Mouse (Mus musculus): ENCODE measurements at regions not wholly inside any gene's neighbourhood (a gene's known extent, or its start where the extent isn't known, plus 50 kb on each side); places are given as distances from the start of the nearest gene placed in this dataset.

DNA sequence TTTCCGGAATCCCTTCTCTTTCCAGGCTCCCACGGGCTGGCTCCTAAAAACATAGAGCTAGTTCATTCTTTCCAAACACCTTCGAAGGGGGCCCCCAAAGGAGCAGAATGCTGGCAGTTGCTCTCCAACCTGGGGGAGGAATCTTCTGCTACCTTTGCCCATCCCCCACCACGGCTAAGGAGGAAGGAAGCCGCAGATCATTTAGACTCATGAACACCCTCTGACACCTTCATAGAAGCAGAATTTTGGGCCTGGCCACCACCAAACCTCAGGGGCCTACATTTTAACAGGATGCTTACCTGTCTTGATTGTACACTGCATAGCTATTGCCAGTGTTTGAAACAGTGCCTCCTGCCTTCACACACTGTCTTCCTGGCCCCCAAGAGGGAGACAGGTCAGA, 369.3 kb upstream of the Jarid2 start:
- no peak for DNase-seq

DNA sequence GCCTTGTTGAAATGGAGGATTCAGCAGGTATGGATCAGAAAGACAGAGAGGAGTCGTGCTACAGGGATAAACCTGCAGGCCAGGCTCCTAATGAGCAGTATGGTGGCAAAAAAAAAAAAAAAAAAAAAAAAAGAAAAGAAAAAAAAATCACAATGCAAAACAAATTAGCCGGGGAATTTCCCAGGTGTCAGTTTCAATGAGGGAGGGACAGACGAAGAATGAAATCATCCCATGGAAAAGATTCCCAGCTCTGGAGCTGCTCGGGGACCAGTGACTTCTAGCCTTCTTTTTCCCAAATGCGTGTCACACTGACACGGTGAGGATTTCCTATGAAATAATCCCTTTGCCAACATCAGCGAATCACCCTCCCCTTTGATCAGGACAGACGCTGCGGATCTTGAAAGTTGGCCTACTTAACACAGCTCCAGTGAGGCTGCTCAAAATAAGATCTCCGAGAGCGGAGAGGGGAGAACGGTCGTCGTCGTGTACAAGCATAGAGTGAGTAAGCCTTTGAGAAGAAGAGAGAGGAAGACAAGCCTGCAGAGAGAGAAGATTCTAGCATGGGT, 368.5 kb upstream of the Jarid2 start:
- no peak for DNase-seq

DNA sequence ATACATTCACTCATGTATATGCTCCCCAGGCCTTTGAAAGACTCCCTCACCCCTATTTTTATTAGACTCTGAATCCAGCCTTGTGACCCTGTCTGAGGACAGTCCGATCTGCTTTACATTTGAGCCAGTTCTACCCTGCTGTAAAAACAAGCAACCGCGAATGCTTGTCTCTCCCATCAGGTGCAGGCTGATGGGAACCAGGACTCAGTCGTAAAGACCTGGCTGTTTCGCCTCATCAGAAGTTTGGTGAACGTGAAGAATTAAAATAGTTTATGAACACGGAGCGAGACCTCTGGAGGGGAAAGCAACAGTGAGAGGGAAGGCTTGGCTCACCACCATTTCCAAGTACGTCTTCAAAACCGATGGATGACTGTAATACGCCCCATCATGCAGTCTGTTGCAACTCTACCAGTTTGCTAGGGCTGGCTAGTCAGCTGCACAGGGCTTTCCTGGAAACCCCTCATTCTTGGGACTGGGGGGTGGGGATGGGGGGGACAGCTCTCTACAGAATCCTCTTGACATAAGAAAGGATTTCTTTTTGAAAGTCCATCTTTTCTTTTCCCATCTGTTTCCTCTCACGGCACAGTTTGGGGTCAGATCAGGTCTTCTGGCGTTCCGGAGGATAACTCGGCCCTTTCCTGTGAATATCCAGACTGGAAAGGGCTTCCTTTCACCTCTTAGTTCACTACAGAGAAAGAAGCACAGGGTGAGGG, 366.8 kb upstream of the Jarid2 start:
- no peak for DNase-seq

DNA sequence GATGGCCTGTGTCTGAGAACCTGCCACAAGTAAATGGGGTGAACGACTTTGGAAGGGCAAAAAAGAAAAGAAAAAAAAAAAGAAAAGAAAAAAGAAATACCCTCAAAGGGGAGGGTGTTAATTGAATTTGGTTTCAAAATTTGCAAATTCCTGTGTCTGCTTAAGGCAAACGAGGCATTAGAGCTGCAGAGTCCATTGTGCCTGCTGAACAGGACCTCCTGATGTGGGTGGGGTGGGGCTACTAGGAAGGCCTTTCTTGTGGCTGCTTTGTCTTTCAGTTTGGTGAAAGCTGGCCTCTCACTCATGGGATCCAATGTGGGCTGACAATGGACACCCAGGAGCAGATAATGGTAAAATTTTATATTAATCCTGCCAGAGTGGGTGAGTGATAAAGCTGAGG, 366.3 kb upstream of the Jarid2 start:
- DNase-seq: no peak

DNA sequence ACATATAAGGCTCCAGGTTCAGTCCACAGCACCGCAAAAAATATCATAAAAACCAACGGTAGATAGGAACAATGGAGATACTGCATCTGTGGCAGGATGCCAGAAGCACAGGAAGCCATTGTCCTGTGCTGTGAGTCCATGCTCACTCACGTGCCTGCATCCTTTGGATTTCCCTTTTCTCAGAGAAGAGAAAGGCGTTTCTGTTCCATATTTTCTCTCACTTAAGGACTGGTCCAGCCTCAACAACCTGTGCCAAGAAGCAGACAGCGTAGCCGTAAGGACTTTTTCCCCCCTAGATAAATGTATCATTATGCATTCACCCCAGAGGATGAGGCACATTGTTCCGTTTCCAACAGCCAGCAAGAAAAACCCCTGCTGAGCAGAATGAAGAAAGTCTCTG, 360.0 kb upstream of the Jarid2 start:
- no peak for DNase-seq

DNA sequence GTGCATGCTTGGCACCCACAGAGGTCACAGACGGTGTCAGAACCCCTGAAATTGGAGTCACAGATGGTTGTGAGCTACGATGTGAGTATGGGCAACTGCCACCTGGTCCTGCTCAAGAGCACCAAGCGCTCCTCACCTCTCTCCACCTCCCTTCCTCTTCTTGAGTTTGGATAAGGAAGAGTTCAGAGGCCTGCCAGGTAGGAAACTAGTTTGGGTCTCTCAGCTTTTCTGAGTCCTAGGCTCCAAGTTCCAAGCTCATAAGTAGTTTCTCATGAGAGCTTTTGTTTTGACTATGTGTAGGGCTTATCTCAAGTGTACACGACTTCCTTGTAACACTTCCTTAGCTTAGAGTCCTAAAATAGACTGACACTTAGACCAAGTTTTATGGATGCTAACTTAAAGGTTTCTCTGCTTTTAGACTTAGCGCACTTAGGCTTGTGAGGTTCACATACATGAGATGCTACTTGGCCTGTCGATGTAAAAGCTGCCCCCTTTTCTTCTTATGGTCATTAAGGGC, 356.9 kb upstream of the Jarid2 start:
- DNase-seq: peak in 1 of 2 experiments; percentile 12

DNA sequence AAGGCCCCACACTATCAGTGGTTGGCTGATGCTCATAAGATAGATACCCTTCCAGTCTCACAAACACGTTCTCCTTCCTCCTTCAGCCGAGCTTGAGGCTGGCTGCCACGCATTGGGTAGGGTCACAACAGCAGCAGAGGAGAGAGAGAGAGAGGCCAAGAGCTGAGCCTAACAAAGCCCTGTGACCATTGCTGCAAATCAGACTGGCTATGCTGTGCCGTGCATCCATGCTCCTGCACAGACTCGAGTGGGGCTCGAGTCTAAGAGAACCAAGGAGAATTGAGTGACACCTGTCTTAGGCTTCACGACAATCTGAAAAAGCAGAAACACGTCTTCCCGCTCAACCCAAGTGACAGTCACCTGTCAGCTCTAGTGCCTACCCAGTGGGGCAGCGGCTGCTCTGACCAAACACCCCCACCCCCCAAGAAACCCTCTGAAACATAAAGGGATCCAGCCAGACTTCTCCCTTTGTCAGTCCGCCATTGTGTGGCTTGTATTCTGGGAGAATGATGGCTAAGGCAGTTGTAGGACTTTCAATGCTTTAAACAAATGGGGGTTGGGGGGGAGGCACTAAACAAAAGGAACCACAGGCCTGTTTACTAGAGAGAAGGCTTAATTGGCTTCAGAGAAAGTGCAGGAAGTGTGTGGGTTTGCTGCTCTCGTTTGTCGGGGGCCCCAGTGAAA, 353.7 kb upstream of the Jarid2 start:
- DNase-seq: no peak

DNA sequence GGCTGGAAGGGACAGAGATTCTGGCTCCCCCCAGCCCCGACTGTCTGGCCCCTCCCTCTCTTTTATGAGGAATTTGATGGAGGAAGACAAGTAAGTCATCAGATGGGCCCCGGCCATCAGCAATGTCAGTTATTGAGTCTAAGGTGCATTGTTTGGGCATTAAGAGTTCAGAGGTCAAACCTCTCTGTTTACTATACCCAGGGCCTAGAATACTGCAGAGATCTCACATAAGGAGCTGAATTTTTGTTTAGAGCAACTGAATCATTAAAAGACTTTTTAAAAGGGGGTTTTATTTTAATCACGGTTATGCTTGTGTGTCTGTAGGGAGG, 353.1 kb upstream of the Jarid2 start:
- DNase-seq: no peak

DNA sequence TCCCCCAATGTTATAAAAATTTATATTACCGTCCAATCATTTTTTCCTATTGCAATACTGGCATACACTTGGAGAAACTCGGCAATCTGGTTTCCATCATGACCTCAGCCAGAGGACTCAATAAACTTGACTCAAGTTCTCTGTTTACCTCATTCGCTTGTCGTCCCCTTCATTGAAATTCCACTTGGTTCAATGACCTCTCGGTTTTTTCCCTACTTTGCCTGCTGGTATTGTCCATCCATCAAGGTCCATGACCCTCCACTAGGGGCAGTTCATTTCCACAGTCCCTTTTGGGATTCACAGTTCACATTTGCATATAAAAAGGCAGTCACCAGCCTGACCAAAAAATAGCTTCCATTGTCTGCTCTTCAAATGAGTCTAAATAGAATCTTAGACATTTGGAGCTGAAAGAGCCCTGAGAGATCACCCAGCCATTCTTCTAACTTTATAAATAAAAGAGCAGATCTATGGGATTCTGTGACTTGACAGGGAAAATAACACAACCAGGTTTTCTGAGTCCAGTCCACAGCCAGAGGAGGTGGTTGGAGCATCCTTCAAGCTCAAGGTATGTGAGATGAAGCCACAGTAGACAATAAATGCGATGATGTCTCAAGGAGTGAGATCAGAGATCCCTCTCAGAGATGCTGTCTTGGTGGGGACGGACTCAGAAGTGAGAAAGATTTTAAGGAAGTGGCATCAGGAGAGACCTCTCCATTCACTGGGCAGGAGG, 347.4 kb upstream of the Jarid2 start:
- DNase-seq: peak; percentile 11 to 46

DNA sequence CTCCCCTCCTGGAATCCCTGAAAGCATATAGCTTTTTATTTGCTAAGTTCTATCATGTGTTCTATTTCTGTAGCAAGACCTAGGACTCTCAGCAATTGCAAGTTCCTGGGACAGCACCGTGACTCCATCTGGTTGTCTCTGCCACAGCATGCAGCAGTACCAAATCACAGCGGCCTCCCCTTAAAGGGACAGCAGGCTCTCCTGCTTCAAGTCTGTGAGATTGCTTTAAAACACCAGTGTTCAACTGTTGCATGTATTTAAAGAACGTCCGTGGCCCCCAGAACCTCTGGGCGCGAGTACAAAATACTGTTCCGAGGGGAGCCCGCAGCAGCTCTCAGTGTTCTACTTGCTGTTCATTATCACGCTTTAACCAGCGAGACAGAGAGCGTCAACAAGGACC, 346.0 kb upstream of the Jarid2 start:
- DNase-seq: no peak

DNA sequence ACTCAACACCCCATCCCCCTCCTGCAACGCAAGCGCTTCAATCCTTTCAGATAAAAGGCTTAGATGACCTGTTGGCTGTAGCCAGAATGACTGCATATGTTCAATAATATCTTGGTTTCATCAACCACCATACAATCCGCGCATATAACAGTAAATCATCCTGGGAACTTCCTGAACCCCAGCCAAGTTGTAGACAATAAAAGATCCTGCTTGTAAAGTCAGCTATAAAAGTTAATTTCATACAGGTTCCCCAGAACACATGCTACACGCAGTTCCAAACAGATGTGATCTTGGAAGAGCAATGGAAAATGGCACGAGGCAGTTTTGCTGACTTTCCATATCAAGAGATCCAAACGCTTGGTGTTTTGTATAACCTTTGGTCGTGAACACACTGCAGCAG, 342.5 kb upstream of the Jarid2 start:
- DNase-seq: no peak

DNA sequence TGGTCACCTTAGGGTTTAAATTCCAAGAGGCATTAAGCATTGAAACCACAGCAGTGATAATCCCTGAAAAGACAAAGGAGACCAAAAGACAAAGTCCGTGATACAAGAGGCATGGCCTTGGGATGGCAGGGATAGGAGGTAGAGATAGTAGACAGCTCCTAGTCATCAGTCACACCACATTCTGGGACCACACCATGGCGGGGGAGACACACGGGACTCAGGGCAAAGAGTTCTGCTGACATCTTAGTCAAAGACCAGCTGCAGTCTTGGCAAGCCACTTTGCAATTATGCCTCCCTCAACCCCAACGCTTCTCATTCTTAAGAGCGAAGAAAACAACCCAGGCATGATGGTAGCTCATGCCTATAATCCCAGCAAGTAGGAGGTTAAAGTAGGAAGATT, 339.6 kb upstream of the Jarid2 start:
- no peak for DNase-seq

DNA sequence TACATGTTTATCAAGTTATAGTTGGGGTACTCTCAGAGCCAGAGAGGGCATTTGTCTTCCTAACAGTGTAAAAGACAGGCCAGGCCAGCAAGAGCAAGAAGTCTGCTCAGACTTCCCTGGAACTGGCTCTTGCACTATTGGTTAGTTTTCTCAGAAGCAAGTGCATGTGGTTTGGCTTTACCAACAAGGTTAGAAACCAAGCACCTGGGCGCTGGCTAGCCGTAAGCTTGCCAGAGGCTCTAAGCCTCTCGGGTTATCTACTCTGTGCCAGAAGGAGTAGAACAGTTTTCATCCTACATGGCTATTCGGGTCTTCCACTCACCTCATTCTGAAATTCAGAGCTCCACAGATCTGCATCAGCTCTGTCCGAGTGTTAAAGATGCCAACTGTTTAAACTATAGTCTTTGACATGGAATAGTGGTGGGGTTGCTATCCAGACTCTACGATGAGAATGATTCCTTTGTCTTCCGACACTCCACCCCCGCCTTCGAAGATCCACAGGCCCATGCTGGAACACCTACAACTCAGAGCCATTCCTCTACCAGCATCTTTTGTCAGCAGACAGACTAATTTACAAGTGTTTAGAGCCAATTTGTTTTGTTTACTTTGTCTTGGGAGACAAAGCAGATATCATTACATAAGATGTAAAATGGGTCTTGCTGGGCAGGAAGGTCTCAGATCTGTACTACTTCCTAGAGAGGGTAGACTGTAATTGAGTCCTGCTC, 338.4 kb upstream of the Jarid2 start:
- DNase-seq: no peak

DNA sequence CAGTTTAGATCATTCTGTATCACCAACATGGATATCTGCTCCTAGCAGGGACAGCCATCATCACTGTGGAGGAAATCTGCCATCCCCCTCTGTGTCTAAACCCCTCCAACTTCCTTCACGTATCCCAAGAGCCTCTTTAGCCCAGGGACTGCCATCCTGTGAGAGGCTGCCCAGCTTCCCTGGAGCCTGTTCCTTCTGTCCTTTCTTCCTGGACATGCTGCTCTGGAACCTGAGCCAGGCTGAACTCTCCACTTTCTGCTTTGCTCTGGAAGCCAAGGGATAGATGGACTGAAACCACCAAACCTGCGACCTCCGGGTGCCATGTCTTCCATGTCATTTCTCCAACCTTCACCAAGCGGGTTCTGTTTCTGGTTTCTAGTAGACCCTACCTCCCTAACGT, 335.3 kb upstream of the Jarid2 start:
- DNase-seq: no peak

DNA sequence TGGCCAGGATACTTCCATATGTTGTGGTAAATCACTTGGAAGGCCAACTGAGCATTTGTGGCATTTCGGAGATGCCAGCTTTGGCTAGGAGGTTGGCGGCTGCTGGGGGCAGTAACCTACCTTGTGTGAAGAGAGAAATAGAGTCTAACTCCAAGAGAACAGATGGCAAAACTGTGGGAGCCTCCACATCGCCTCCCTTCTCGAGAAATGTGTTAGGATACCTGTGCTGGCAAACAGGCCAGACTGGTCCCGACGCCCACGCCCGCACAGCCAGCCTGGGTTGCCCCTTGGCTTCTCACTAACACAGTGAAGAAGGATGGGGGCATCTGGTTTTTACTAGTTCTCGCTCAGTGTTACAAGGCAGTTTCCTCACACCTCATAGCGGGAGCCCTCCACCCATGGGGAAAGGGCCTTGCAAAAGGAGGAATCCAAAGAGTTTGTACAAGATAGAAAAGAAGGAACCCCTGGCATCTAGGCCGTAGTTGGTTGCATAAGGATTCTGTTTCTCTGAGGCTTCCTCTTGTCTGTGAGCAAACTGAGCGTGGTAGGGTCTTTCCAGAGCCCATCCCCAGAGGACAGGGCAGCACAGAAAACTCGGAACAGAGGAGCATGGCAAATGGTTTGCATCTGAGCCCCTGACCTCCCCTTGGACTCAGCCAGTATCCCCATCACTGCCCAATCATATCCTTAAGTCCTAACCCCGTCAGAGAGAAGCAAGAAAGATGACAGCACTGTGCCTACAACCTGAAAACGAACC, 330.5 kb upstream of the Jarid2 start:
- no peak for DNase-seq

DNA sequence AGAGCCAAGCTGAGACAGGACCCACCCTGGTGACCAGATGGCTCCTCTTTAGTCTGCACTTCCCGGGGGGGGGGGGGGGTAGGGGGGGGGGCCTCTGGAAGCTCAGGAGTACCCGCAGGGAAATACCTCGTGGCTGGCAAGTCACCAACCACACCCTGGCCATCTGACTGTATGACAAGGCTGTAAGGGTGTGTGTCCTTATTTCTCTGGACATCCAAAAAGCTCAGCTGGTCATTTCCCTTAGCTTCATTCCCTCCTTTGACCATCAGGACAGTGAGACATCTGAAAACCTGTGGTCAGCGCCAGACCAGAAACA, 329.9 kb upstream of the Jarid2 start:
- DNase-seq: no peak

DNA sequence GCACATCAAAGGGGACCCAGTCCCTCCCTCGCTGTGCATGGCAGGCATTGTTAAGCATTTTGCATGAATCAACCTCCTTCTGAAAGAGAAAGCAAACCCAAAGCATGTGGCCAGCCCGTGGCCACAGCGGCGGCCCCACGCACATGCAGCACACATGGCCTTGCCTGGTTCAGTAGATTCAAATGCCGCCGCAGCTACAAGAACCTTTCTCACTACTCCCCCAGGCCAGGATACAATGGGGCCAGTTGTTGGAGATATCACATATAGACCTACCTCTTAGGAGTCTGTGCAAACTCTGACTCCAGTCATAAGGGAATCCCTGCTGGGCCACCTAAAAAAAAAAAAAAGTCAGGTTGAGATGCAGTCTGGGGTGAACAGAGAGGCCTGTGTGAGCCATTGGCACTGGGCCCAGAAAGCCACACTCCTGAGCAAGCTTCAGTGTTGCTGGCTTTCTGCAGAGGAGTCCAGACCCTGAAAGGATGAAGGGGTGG, 329.4 kb upstream of the Jarid2 start:
- no peak for DNase-seq

DNA sequence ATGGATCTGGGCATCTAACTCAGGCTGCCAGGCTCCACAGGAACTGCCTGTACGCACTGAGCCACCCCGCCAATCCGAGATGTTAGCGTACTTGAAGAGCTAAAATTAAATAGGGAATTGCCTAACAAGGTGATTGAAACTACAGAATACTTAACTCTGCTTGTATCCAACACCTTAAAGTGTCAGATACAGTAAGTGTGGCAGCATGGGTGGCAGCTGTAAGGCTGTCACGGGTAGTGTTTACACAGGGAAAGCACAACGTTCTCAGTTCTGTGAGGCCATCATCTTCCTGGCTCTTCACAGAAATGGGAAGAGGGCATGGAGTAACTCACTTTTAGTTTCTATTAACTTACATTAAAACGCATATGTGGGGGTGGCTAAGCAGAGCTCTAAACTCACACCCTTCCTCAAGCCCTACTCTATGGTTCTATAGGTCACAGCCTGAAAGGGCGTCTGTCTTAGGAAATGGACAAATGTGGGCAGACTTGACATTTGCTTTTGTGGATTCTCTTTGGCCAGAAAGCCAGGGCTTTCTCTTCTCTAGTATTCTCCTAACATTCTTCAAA, 325.2 kb upstream of the Jarid2 start:
- peak in 1 of 2 experiments; percentile 32 for DNase-seq

DNA sequence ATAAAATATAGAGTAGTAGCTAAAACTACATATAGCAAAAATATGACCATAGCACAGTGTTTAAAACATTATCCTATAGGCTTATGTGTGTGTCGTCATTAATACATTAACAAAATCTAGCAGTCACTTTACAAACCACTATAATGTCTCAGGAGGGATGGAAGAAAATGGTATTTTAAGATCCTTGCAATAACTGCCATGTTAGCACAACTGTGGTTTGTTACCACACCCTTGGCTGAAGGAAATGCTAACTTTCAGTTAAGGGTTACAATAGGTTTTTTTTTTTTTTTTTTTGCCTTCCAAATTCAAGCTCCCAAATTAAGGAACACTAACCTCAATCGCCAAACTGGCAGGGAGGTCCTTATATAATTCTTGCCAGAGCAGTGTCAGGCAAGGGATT, 322.0 kb upstream of the Jarid2 start:
- DNase-seq: no peak

DNA sequence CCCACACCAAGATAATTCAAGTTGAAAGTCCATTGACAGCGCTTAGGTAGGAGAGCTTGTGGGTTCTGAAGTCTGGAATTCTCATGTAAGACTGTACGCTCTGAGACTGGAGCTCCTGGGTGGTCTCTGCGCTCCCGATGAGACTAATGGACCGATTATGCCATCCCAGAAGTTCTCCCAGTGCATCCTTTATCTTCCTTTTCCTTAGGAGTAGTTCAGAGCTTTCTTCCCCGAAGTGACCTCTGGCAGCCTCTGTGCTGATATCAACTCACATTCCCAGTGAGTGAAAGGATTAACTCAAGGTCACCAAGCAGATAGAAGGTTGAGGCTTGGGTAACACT, 320.7 kb upstream of the Jarid2 start:
- no peak for DNase-seq

DNA sequence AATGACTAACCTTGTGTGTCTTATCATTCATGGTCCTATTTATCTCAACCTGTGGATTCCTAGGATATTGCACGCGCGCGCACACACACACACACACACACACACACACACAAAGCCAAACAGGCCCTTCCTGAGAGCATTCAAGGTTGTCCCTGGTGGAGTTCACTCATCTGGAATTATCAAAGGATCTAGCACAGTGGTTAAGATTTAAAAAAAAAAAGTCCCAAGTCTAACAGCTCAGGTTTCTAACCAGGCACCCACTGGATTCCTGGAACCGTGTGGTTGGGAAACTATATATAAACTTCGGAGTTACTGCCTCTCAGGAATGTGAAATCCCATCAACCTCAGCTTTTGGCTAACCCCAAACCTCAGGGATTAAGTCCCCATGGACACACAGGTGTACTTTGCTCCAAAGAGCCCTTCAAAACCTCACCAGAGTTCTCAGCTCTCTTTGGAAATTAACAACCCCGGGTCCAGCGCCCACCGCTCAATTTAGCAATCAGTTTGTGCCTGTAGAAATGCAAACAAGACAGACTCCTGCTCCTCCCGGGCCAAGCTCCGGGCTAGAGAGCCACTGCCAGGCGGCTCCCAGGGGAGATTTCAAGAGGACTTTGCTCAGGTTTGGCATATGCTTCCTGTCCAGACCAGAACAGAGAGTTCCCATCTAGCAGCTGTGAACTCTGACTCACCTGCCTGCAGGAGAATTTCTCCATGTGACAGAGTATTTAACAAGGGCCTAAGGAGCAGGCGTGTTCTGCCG, 320.1 kb upstream of the Jarid2 start:
- peak; percentile 64 to 84 for DNase-seq

Data from lung, adult 18-20 months (tissue).